Mouse (Mus musculus) limb, embryonic 10.5 days (tissue): ENCODE data around the gene Nell1. TPM values are rescaled to one million over a fixed set of nuclear protein-coding genes. Genes with fewer than 3 reads are reported as not detected.

Source experiments
- DNase-seq: peaks from one replicate; pipeline ENCODE4 v3.0.0-alpha.2; 2017; ENCODE audit warnings: low spot score
- H3K27ac ChIP-seq: fragments of 300-500 bp; sonication (generic); 2 replicates; pipeline ENCODE4 v1.5.1; 2016; ENCODE audit warnings: mild to moderate bottlenecking
- H3K27me3 ChIP-seq: fragments of 300-500 bp; sonication (generic); 2 replicates; pipeline ENCODE4 v1.6.1; 2016; ENCODE audit warnings: low read depth, mild to moderate bottlenecking; ENCODE audit not compliant: poor library complexity, severe bottlenecking
- H3K36me3 ChIP-seq: fragments of 300-500 bp; sonication (generic); 2 replicates; pipeline ENCODE4 v1.6.1; 2016; ENCODE audit warnings: mild to moderate bottlenecking, moderate library complexity
- H3K4me1 ChIP-seq: fragments of 300-500 bp; sonication (generic); 2 replicates; pipeline ENCODE4 v1.6.1; 2016
- H3K4me3 ChIP-seq: fragments of 300-500 bp; sonication (generic); 2 replicates; pipeline ENCODE4 v1.5.1; 2016; ENCODE audit warnings: mild to moderate bottlenecking, moderate library complexity
- H3K9me3 ChIP-seq: fragments of 300-500 bp; sonication (generic); replicated peaks from 2 replicates; pipeline ENCODE4 v1.6.1; 2016; ENCODE audit warnings: mild to moderate bottlenecking
- WGBS: fragments of 180-500 bp; shearing (Covaris S2); methylation state at CpG from one replicate; pipeline ENCODE4 v1.1.7; 2016; 5-methylcytosine and 5-hydroxymethylcytosine counted together
- polyA plus RNA-seq: library from polyadenylated mRNA; unstranded; fragments of >200 nt; fragmentation: Nextera tagmentation; extraction: Ambion mirVana; gene quantifications from 2 replicates; pipeline ENCODE4 v1.2.1, GENCODE M21; 2016

Gene Nell1
- polyA plus RNA-seq, 1 experiment from 2014 or later, result 0.55 TPM

- Histone ChIP-seq H3K27me3 (no peaks in the 10 kb centered on the region), H3K4me3 (no peak overlapping the region), H3K36me3 (no peaks in the 10 kb centered on the region), H3K9me3 (no peaks in the 10 kb centered on the region), H3K27ac (no peak overlapping the region), H3K4me1 (no peaks in the 10 kb centered on the region)
- WGBS, result 83% methylated on average over 5 of the region's 5 CpGs
- DNase-seq, result no peak
These were observed 568.7 kb downstream of the Nell1 start for GRCm38 (mm10) chr7:50543373-50543772.

GRCm38 (mm10) chr7:50549572-50549971 lies 574.9 kb downstream of the Nell1 start:
- no peaks in the 10 kb centered on the region for H3K36me3 ChIP-seq
- H3K27ac ChIP-seq, result no peak overlapping the region
- H3K27me3 ChIP-seq, result no peaks in the 10 kb centered on the region
- no peak overlapping the region for H3K4me3 ChIP-seq
- no peak for DNase-seq
- 76% methylated on average over 3 of the region's 3 CpGs for WGBS
- no peaks in the 10 kb centered on the region for H3K9me3 ChIP-seq
- H3K4me1 ChIP-seq, result no peaks in the 10 kb centered on the region

GRCm38 (mm10) chr7:50551426-50551825 lies 576.8 kb downstream of the Nell1 start:
- no peak for DNase-seq
- no peaks in the 10 kb centered on the region for H3K27me3 ChIP-seq
- H3K4me3 ChIP-seq, result no peak overlapping the region
- H3K27ac ChIP-seq, result no peak overlapping the region
- H3K36me3 ChIP-seq, result no peaks in the 10 kb centered on the region
- WGBS, result 82% methylated on average over 4 of the region's 4 CpGs
- no peaks in the 10 kb centered on the region for H3K9me3 ChIP-seq
- no peaks in the 10 kb centered on the region for H3K4me1 ChIP-seq

- no peaks in the 10 kb centered on the region for H3K27me3 ChIP-seq
- no peak overlapping the region for H3K27ac ChIP-seq
- no peaks in the 10 kb centered on the region for H3K4me1 ChIP-seq
- no peak overlapping the region for H3K4me3 ChIP-seq
- H3K9me3 ChIP-seq, result no peaks in the 10 kb centered on the region
- no peak for DNase-seq
- no peaks in the 10 kb centered on the region for H3K36me3 ChIP-seq
- WGBS, result 88% methylated on average over 3 of the region's 3 CpGs
These were observed 588.0 kb downstream of the Nell1 start for GRCm38 (mm10) chr7:50562708-50563107.

- 72% methylated on average over 7 of the region's 7 CpGs for WGBS
These were observed 599.2 kb downstream of the Nell1 start for GRCm38 (mm10) chr7:50573841-50574240.

GRCm38 (mm10) chr7:50588642-50589424 lies 614.2 kb downstream of the Nell1 start:
- DNase-seq, result no peak
- no peak overlapping the region for H3K27ac ChIP-seq
- H3K36me3 ChIP-seq, result no peaks in the 10 kb centered on the region
- H3K4me3 ChIP-seq, result no peak overlapping the region
- H3K27me3 ChIP-seq, result no peaks in the 10 kb centered on the region
- H3K9me3 ChIP-seq, result no peaks in the 10 kb centered on the region
- 78% methylated on average over 8 of the region's 8 CpGs for WGBS
- H3K4me1 ChIP-seq, result no peaks in the 10 kb centered on the region

More at GRCm38 (mm10) chr7:50573841-50574240, 599.2 kb downstream of the Nell1 start:
- Histone ChIP-seq H3K4me1 (no peaks in the 10 kb centered on the region), H3K27me3 (no peaks in the 10 kb centered on the region), H3K4me3 (no peak overlapping the region), H3K9me3 (no peaks in the 10 kb centered on the region), H3K36me3 (no peaks in the 10 kb centered on the region), H3K27ac (no peak overlapping the region)
- no peak for DNase-seq

GRCm38 (mm10) chr7:50598890-50599289 lies 624.2 kb downstream of the Nell1 start, which contains the start of gene 4933405O20Rik:
Gene 4933405O20Rik (plus strand): TSS chr7:50599190.
- DNase-seq, result no peak
- Histone ChIP-seq H3K9me3 (no peaks in the 10 kb centered on the region), H3K27me3 (no peaks in the 10 kb centered on the region), H3K4me1 (no peaks in the 10 kb centered on the region), H3K4me3 (no peak within 1 kb of the TSS), H3K27ac (no peak within 1 kb of the TSS), H3K36me3 (no peaks in the 10 kb centered on the region)
- WGBS, result 83% methylated on average over 3 of the region's 3 CpGs

GRCm38 (mm10) chr7:50614101-50614500 lies 639.4 kb downstream of the Nell1 start:
- no peaks in the 10 kb centered on the region for H3K36me3 ChIP-seq
- H3K4me1 ChIP-seq, result no peaks in the 10 kb centered on the region
- no peaks in the 10 kb centered on the region for H3K9me3 ChIP-seq
- H3K4me3 ChIP-seq, result no peak overlapping the region
- WGBS, result 83% methylated on average over 2 of the region's 2 CpGs
- no peak overlapping the region for H3K27ac ChIP-seq
- H3K27me3 ChIP-seq, result no peaks in the 10 kb centered on the region
- DNase-seq, result no peak

GRCm38 (mm10) chr7:50629186-50629585 lies 654.5 kb downstream of the Nell1 start:
- Histone ChIP-seq H3K4me1 (no peaks in the 10 kb centered on the region), H3K27me3 (no peaks in the 10 kb centered on the region), H3K4me3 (no peak overlapping the region), H3K27ac (no peak overlapping the region), H3K36me3 (no peaks in the 10 kb centered on the region), H3K9me3 (no peaks in the 10 kb centered on the region)
- 76% methylated on average over 3 of the region's 3 CpGs for WGBS
- DNase-seq, result no peak

- Histone ChIP-seq H3K27ac (no peak overlapping the region), H3K27me3 (no peaks in the 10 kb centered on the region), H3K36me3 (no peaks in the 10 kb centered on the region), H3K9me3 (no peaks in the 10 kb centered on the region), H3K4me1 (no peaks in the 10 kb centered on the region), H3K4me3 (no peak overlapping the region)
- 88% methylated on average over 2 of the region's 2 CpGs for WGBS
- no peak for DNase-seq
These were observed 658.5 kb downstream of the Nell1 start for GRCm38 (mm10) chr7:50633147-50633546.

GRCm38 (mm10) chr7:50672266-50672665 lies 697.6 kb downstream of the Nell1 start:
- Histone ChIP-seq H3K4me1 (no peaks in the 10 kb centered on the region), H3K36me3 (no peaks in the 10 kb centered on the region), H3K27me3 (no peaks in the 10 kb centered on the region), H3K4me3 (no peak overlapping the region), H3K9me3 (no peaks in the 10 kb centered on the region), H3K27ac (no peak overlapping the region)
- 79% methylated on average over 4 of the region's 4 CpGs for WGBS
- no peak for DNase-seq

- Histone ChIP-seq H3K4me1 (no peaks in the 10 kb centered on the region), H3K27me3 (no peaks in the 10 kb centered on the region), H3K27ac (no peak overlapping the region), H3K9me3 (no peaks in the 10 kb centered on the region), H3K36me3 (no peaks in the 10 kb centered on the region), H3K4me3 (no peak overlapping the region)
- 91% methylated on average over 1 of the region's 1 CpGs for WGBS
- DNase-seq, result no peak
These were observed 700.8 kb downstream of the Nell1 start for GRCm38 (mm10) chr7:50675444-50675843.

- WGBS, result 81% methylated on average over 1 of the region's 1 CpGs
- H3K36me3 ChIP-seq, result no peaks in the 10 kb centered on the region
- H3K27ac ChIP-seq, result no peak overlapping the region
- H3K27me3 ChIP-seq, result no peaks in the 10 kb centered on the region
- no peaks in the 10 kb centered on the region for H3K9me3 ChIP-seq
- no peaks in the 10 kb centered on the region for H3K4me1 ChIP-seq
- no peak overlapping the region for H3K4me3 ChIP-seq
- DNase-seq, result no peak
These were observed 702.8 kb downstream of the Nell1 start for GRCm38 (mm10) chr7:50677511-50677910.

GRCm38 (mm10) chr7:50686337-50686736 lies 711.7 kb downstream of the Nell1 start:
- Histone ChIP-seq H3K27ac (no peak overlapping the region), H3K4me3 (no peak overlapping the region), H3K27me3 (no peaks in the 10 kb centered on the region), H3K9me3 (no peaks in the 10 kb centered on the region), H3K4me1 (no peaks in the 10 kb centered on the region), H3K36me3 (no peaks in the 10 kb centered on the region)
- WGBS, result 94% methylated on average over 5 of the region's 5 CpGs
- DNase-seq, result no peak
